Mouse (Mus musculus): ENCODE data around the gene Zscan5b.
"Not testable (repeated sequence)": the region's sequence is repeated elsewhere in the genome, so short reads cannot be mapped to it uniquely, and the experiment has no call there.

Gene Zscan5b

GRCm38 (mm10) chr7:6221978-6222377 is at the start of gene Zscan5b:
TSS of gene Zscan5b (plus strand) at chr7:6222278.
- no peak for DNase-seq (ENCODE audit: low read depth, low spot score)

- no peak for DNase-seq (ENCODE audit: low read depth, low spot score)
Measured at GRCm38 (mm10) chr7:6172674-6173244, 49.3 kb upstream of the Zscan5b start.

- DNase-seq (ENCODE audit: low read depth, low spot score): no peak
Measured at GRCm38 (mm10) chr7:6173872-6174271, 48.2 kb upstream of the Zscan5b start.

GRCm38 (mm10) chr7:6174365-6174987 is 47.6 kb upstream of the Zscan5b start:
- not testable (repeated sequence) for DNase-seq (ENCODE audit: low read depth, low spot score)

- no peak for DNase-seq (ENCODE audit: low read depth, low spot score)
Measured at GRCm38 (mm10) chr7:6179013-6179412, 43.1 kb upstream of the Zscan5b start.

DNA sequence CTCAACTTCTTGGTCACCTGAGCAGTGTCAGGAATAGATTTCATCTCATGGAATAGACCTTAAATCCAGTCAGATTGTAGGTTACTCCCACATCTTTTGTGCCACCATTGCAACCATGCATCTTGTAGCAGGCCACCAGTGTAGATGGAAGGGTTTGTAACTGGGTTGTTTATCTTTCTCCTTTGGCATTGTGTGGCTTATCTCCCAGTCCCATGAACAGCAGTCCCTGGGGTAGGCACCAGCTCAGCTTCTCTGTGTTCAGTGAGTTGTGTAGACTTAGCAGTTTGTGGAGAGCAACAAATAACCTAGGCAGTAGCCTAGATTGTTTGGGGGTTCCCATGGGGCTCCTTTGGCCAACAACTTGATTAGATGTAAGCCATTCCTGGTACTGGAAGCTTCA is 39.2 kb upstream of the Zscan5b start:
- DNase-seq (ENCODE audit: low read depth, low spot score): no peak

GRCm38 (mm10) chr7:6183802-6184201 is 38.3 kb upstream of the Zscan5b start:
- DNase-seq (ENCODE audit: low read depth, low spot score): no peak

GRCm38 (mm10) chr7:6184521-6184920 is 37.6 kb upstream of the Zscan5b start:
- no peak for DNase-seq (ENCODE audit: low read depth, low spot score)

DNA sequence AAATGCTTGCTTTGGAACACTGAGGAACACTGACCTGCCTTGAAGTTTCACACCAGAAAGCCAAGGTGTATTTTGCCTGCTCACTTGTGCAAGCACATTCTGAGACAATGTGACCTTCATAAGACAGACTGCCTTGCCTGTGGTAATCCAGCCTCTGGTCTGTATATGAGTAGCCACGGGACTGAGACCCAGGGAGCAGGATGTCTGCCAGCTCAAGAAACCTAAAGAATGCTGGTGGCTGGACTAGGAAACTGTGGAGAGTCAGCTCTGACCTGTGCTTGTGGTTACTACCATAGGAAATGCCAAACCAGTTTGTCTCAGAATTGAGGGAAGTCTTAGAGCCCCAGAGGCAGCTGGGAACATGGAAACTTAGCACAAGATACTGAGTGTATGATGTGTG is 36.7 kb upstream of the Zscan5b start:
- no peak for DNase-seq (ENCODE audit: low read depth, low spot score)

DNA sequence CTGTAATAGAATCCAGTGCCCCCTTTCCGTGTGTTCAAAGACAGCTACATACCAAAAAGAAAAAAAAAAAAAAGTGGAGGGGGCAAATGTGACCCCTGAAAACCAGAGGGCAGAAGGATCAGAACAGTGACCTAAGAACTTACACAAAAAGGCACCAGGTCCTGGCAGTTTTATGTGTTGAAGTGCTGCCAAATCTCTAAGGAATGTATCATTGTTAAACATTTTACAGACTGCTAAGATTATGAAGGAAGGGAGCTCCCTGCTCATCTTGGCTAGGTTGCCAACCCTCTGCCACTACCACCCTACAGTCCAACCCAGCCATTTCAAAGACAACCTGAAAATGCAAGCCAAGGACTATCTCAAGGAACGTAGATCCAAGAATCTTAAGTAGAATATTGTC is 35.9 kb upstream of the Zscan5b start:
- DNase-seq (ENCODE audit: low read depth, low spot score): no peak

GRCm38 (mm10) chr7:6186756-6187155 is 35.3 kb upstream of the Zscan5b start:
- no peak for DNase-seq (ENCODE audit: low read depth, low spot score)

- DNase-seq (ENCODE audit: low read depth, low spot score): no peak
Measured at GRCm38 (mm10) chr7:6189542-6189941, 32.5 kb upstream of the Zscan5b start.

DNA sequence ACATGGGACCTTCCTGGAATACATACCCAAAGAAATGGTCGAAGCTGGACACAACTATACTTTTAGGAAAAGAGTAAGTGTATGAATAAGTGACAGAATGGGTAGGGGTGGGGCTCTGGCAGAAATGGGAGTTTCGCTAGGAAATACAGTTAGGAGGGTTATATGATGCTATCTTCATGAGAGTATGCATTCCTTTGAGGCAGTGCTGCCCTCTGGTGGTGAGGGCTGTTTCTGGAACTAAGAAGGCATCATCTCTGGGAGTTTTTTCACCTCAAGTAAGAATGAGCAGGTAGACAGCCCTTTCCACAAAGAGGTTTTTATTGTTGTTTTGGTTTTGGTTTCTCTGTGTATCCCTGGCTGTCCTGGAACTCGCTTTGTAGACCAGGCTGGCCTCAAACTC is 30.7 kb upstream of the Zscan5b start:
- DNase-seq (ENCODE audit: low read depth, low spot score): peak; percentile 88

GRCm38 (mm10) chr7:6194129-6194528 is 27.9 kb upstream of the Zscan5b start:
- peak; percentile 80 for DNase-seq (ENCODE audit: low read depth, low spot score)

GRCm38 (mm10) chr7:6195777-6196176 is 26.3 kb upstream of the Zscan5b start:
- peak; percentile 22 for DNase-seq (ENCODE audit: low read depth, low spot score)

GRCm38 (mm10) chr7:6196790-6197189 is 25.3 kb upstream of the Zscan5b start, which contains the start of gene Galp:
TSS of gene Galp (plus strand) at chr7:6197090.
- DNase-seq (ENCODE audit: low read depth, low spot score): no peak

GRCm38 (mm10) chr7:6204200-6204599 is 17.9 kb upstream of the Zscan5b start:
- DNase-seq (ENCODE audit: low read depth, low spot score): no peak

DNA sequence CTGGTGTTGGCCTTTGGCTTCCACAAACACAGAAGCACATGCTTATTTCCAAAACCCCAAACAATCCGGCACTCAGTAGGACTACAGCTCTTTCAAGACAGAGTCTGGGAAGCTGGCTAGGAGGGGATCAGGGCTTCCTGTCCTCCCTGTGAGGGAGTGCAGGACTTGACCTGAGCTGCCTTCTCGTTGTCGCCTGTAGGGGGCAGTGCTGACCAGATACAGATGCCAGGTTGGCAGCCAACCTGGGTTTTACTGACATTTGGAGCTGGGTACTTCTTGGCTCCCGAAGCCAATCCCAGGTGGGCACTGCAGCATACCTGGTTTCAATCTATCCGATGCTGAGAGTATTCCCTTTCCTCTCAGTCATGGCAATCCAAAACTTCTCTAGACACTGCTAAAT is 8.9 kb upstream of the Zscan5b start:
- DNase-seq (ENCODE audit: low read depth, low spot score): peak; percentile 66

DNA sequence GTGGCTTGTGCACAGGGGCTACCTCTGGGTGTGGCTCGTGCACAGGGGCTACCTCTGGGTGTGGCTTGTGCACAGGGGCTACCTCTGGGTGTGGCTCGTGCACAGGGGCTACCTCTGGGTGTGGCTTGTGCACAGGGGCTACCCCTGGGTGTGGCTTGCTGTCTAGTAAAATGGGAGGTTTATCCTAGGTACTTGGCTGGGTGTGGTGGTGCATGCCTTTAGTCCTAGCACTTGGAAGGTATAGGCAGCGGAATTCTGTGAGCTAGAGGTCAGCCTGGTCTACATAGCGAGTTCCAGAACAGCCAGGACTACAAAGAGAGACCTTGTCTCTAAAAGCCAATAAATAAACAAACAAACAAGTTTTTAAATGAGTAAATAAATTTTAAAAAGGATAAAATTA is 7.4 kb upstream of the Zscan5b start:
- not testable (repeated sequence) for DNase-seq (ENCODE audit: low read depth, low spot score)

GRCm38 (mm10) chr7:6220147-6220546 is 1.9 kb upstream of the Zscan5b start:
- DNase-seq (ENCODE audit: low read depth, low spot score): no peak

- DNase-seq (ENCODE audit: low read depth, low spot score): peak; percentile 4
Measured at GRCm38 (mm10) chr7:6228491-6228890, 6.4 kb downstream of the Zscan5b start.

DNA sequence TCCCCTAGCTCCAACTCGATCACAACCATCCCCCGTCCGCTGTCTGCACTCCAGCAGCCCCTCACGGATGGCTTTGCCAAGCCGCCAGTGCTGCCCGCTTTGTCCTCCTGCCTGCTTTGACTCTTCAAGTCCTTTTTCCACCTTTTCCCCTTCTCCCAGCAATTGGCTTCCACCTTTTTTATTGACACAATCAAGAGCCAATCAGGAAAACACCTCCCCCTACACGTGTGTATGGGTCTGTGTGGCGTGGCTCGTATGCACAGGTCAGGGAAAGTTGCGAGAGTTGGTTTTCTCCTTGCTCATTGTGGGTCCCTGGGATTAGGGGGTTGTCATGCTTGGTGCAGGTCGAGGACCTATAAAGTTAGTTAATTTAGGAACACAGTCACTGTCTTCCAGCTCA is 17.7 kb downstream of the Zscan5b start:
- no peak for DNase-seq (ENCODE audit: low read depth, low spot score)

GRCm38 (mm10) chr7:6240841-6241425 is 18.9 kb downstream of the Zscan5b start:
- peak; percentile 80 for DNase-seq (ENCODE audit: low read depth, low spot score)
